Mouse (Mus musculus) midbrain, embryonic 11.5 days (tissue): ENCODE measurements around the gene Phyhipl. TPM values are rescaled to one million over a fixed set of nuclear protein-coding genes. Genes with fewer than 3 reads are reported as not detected.
A peak's percentile ranks its signal among the peaks of the same experiment; 100 is the strongest.

Experiments
- ATAC-seq: fragments of 200-750 bp; cut with Nextera tagmentation; 2 replicates; pipeline ENCODE4 v1.8.0; 2017; ENCODE audit warnings: moderate TSS enrichment, moderate library complexity; ENCODE audit not compliant: low FRiP score
- DNase-seq: peaks from one replicate; pipeline ENCODE4 v3.0.0; 2015; ENCODE audit warnings: low spot score; ENCODE audit errors: missing footprints
- H3K27ac ChIP-seq: fragments of 300-500 bp; sonication (generic); 2 replicates; pipeline ENCODE4 v1.5.1; 2014; ENCODE audit warnings: low read depth, low read length
- H3K27me3 ChIP-seq: fragments of 300-500 bp; sonication (generic); 2 replicates; pipeline ENCODE4 v1.6.1; 2014; ENCODE audit warnings: mild to moderate bottlenecking, low read length, moderate library complexity, mixed read lengths; ENCODE audit not compliant: control insufficient read depth, insufficient read depth
- H3K36me3 ChIP-seq: fragments of 300-500 bp; sonication (generic); 2 replicates; pipeline ENCODE4 v1.6.1; 2014; ENCODE audit warnings: mild to moderate bottlenecking, low read length, moderate library complexity, mixed read lengths; ENCODE audit not compliant: control insufficient read depth, insufficient read depth
- H3K4me1 ChIP-seq: fragments of 300-500 bp; sonication (generic); 2 replicates; pipeline ENCODE4 v1.6.1; 2014; ENCODE audit warnings: low read length; ENCODE audit not compliant: control insufficient read depth, insufficient read depth
- H3K4me2 ChIP-seq: fragments of 300-500 bp; sonication (generic); 2 replicates; pipeline ENCODE4 v1.6.1; 2014; ENCODE audit warnings: mild to moderate bottlenecking, moderate library complexity
- H3K4me3 ChIP-seq: fragments of 300-500 bp; sonication (generic); 2 replicates; pipeline ENCODE4 v1.5.1; 2014; ENCODE audit warnings: low read depth, low read length
- H3K9ac ChIP-seq: fragments of 300-500 bp; sonication (generic); 2 replicates; pipeline ENCODE4 v1.6.1; 2014; ENCODE audit warnings: low read length
- H3K9me3 ChIP-seq: fragments of 300-500 bp; sonication (generic); 2 replicates; pipeline ENCODE4 v1.6.1; 2016; ENCODE audit warnings: low read length; ENCODE audit not compliant: control insufficient read depth
- whole genome bisulfite sequencing: fragments of 180-500 bp; shearing (Covaris S2); extraction: QIAGEN DNeasy Blood & Tissue Kit; methylation state at CpG from one replicate; pipeline ENCODE4 v1.1.7; 2014; 5-methylcytosine and 5-hydroxymethylcytosine counted together
- polyA plus RNA-seq: library from polyadenylated mRNA; unstranded; fragments of >200 nt; fragmentation: Nextera tagmentation; extraction: Ambion mirVana; gene quantifications from 2 replicates; pipeline ENCODE4 v1.2.1, GENCODE M21; 2014

Gene Phyhipl
- 34.0 and 36.5 TPM in 2 replicates for polyA plus RNA-seq

GRCm38 (mm10) chr10:70655828-70656227, at the start of gene Phyhipl:
Gene Phyhipl (minus strand): TSS chr10:70655965.
- DNase-seq (no peak), ATAC-seq (no peak)
- WGBS: 75% methylated on average over 7 of the region's 7 CpGs

GRCm38 (mm10) chr10:70703211-70703610, 47.4 kb upstream of the Phyhipl start:
- no peaks in the 10 kb centered on the region for H3K9me3 ChIP-seq
- ATAC-seq (no peak), DNase-seq (no peak)
- no peak overlapping the region for H3K4me2 ChIP-seq
- 48% methylated on average over 6 of the region's 6 CpGs for WGBS
- no peak overlapping the region for H3K9ac ChIP-seq
- no peaks in the 10 kb centered on the region for H3K4me1 ChIP-seq
- no peak overlapping the region for H3K27ac ChIP-seq
- H3K36me3 ChIP-seq: no peaks in the 10 kb centered on the region
- H3K4me3 ChIP-seq: no peak overlapping the region
- H3K27me3 ChIP-seq: no peaks in the 10 kb centered on the region

More at GRCm38 (mm10) chr10:70655828-70656227, at the start of gene Phyhipl:
- H3K4me3 ChIP-seq: no peak within 1 kb of the TSS
- no peak within 1 kb of the TSS for H3K9ac ChIP-seq
- H3K27ac ChIP-seq: no peak within 1 kb of the TSS
- no peaks in the 10 kb centered on the region for H3K27me3 ChIP-seq
- no peaks in the 10 kb centered on the region for H3K36me3 ChIP-seq
- no peaks in the 10 kb centered on the region; the same call in 1 of the 2 replicates for H3K9me3 ChIP-seq
- no peak within 1 kb of the TSS for H3K4me2 ChIP-seq
- peaks cover 8% of the 10 kb centered on the region for H3K4me1 ChIP-seq

GRCm38 (mm10) chr10:70699581-70699980, 43.8 kb upstream of the Phyhipl start:
- H3K4me2 ChIP-seq: no peak overlapping the region
- no peaks in the 10 kb centered on the region for H3K36me3 ChIP-seq
- no peak overlapping the region for H3K27ac ChIP-seq
- H3K4me1 ChIP-seq: no peaks in the 10 kb centered on the region
- WGBS: 89% methylated on average over 7 of the region's 7 CpGs
- no peaks in the 10 kb centered on the region for H3K9me3 ChIP-seq
- H3K9ac ChIP-seq: no peak overlapping the region
- no peaks in the 10 kb centered on the region for H3K27me3 ChIP-seq
- DNase-seq (no peak), ATAC-seq (no peak)
- no peak overlapping the region for H3K4me3 ChIP-seq

GRCm38 (mm10) chr10:70698014-70698413, 42.2 kb upstream of the Phyhipl start:
- H3K4me2 ChIP-seq: no peak overlapping the region
- no peaks in the 10 kb centered on the region for H3K4me1 ChIP-seq
- no peak overlapping the region for H3K4me3 ChIP-seq

GRCm38 (mm10) chr10:70696748-70697585, 41.2 kb upstream of the Phyhipl start:
- Histone ChIP-seq H3K36me3 (no peaks in the 10 kb centered on the region), H3K27ac (no peak overlapping the region), H3K27me3 (no peaks in the 10 kb centered on the region), H3K9me3 (no peaks in the 10 kb centered on the region), H3K4me1 (no peaks in the 10 kb centered on the region), H3K9ac (no peak overlapping the region), H3K4me2 (no peak overlapping the region), H3K4me3 (no peak overlapping the region)
- DNase-seq: no peak
- ATAC-seq: no peak
- 87% methylated on average over 29 of the region's 29 CpGs for WGBS

More at GRCm38 (mm10) chr10:70698014-70698413, 42.2 kb upstream of the Phyhipl start:
- ATAC-seq (no peak), DNase-seq (no peak)
- H3K27ac ChIP-seq: no peak overlapping the region
- H3K9me3 ChIP-seq: no peaks in the 10 kb centered on the region
- H3K9ac ChIP-seq: no peak overlapping the region
- no peaks in the 10 kb centered on the region for H3K36me3 ChIP-seq
- 84% methylated on average over 3 of the region's 3 CpGs for WGBS
- no peaks in the 10 kb centered on the region for H3K27me3 ChIP-seq

- H3K9me3 ChIP-seq: no peaks in the 10 kb centered on the region
These were observed 33.6 kb upstream of the Phyhipl start for GRCm38 (mm10) chr10:70689346-70689745.

GRCm38 (mm10) chr10:70688881-70689280, 33.1 kb upstream of the Phyhipl start:
- no peak overlapping the region for H3K27ac ChIP-seq
- peaks cover 4% of the 10 kb centered on the region; the same call in 1 of the 2 replicates for H3K4me1 ChIP-seq
- ATAC-seq (no peak), DNase-seq (peak; percentile 76)
- no peak overlapping the region for H3K9ac ChIP-seq
- no peak overlapping the region for H3K4me3 ChIP-seq
- no peaks in the 10 kb centered on the region for H3K27me3 ChIP-seq
- H3K4me2 ChIP-seq: no peak overlapping the region
- 67% methylated on average over 8 of the region's 8 CpGs for WGBS
- H3K36me3 ChIP-seq: no peaks in the 10 kb centered on the region
- H3K9me3 ChIP-seq: no peaks in the 10 kb centered on the region

More at GRCm38 (mm10) chr10:70689346-70689745, 33.6 kb upstream of the Phyhipl start:
- Histone ChIP-seq H3K27me3 (no peaks in the 10 kb centered on the region), H3K9ac (no peak overlapping the region), H3K4me1 (peaks cover 4% of the 10 kb centered on the region; the same call in 1 of the 2 replicates), H3K36me3 (no peaks in the 10 kb centered on the region), H3K27ac (no peak overlapping the region), H3K4me3 (no peak overlapping the region), H3K4me2 (no peak overlapping the region)
- DNase-seq (peak; percentile 53), ATAC-seq (no peak)
- WGBS: 85% methylated on average over 6 of the region's 6 CpGs

GRCm38 (mm10) chr10:70686941-70687703, 31.4 kb upstream of the Phyhipl start:
- H3K4me3 ChIP-seq: no peak overlapping the region
- H3K4me1 ChIP-seq: peaks cover 4% of the 10 kb centered on the region; the same call in 1 of the 2 replicates
- no peak for ATAC-seq
- H3K27ac ChIP-seq: no peak overlapping the region
- H3K9me3 ChIP-seq: no peaks in the 10 kb centered on the region
- 52% methylated on average over 11 of the region's 11 CpGs for WGBS
- H3K9ac ChIP-seq: no peak overlapping the region
- no peaks in the 10 kb centered on the region for H3K27me3 ChIP-seq
- peak; percentile 31 for DNase-seq
- no peak overlapping the region for H3K4me2 ChIP-seq
- H3K36me3 ChIP-seq: no peaks in the 10 kb centered on the region

- no peaks in the 10 kb centered on the region for H3K27me3 ChIP-seq
- no peaks in the 10 kb centered on the region for H3K9me3 ChIP-seq
- H3K4me2 ChIP-seq: no peak overlapping the region
- ATAC-seq: peak; percentile 71
- peaks cover 4% of the 10 kb centered on the region; the same call in 1 of the 2 replicates for H3K4me1 ChIP-seq
- WGBS: 4% methylated on average over 3 of the region's 3 CpGs
- no peak overlapping the region for H3K27ac ChIP-seq
- DNase-seq: peak; percentile 87
- no peak overlapping the region for H3K9ac ChIP-seq
- H3K4me3 ChIP-seq: no peak overlapping the region
- H3K36me3 ChIP-seq: no peaks in the 10 kb centered on the region
These were observed 30.7 kb upstream of the Phyhipl start for GRCm38 (mm10) chr10:70686505-70686904.
